Mouse (Mus musculus) liver, adult 2 months (tissue): ENCODE results near the gene Ulk4.

Experiments
- CTCF ChIP-seq: fragments of 200-500 bp; IDR thresholded peaks from 2 replicates; pipeline ENCODE4 v1.5.1; 2011; ENCODE audit warnings: low read depth, low read length, control low read depth
- POLR2A ChIP-seq: fragments of 200-500 bp; IDR thresholded peaks from 2 replicates; pipeline ENCODE4 v1.6.1; 2011; ENCODE audit warnings: low read length, control low read depth; ENCODE audit not compliant: insufficient read depth; ENCODE audit errors: extremely low read depth

DNA sequence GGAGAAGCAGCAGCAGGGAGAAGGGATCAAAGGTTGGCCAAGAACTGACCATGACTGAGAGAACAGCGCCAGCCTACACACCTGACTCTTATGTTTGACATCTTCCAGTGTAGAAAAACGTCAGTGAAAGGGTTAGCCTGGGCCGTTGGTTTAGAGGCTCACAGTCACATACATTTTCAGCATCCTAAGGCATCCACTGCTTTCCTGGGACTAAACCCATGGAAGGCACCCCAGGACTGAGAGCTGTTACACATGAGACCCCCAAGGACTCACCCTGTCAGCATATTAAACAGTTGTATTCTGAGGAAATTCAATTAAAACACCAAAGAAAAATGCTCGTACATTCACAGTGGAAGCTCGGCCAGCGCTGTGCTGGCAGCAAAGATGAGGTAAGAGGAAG lies 37.4 kb downstream of the Ulk4 start:
- no peak for TF ChIP-seq CTCF
- no peak for TF ChIP-seq POLR2A
